19 mouse cellular contexts compared by ENCODE assay signal in the genomic region with DNA sequence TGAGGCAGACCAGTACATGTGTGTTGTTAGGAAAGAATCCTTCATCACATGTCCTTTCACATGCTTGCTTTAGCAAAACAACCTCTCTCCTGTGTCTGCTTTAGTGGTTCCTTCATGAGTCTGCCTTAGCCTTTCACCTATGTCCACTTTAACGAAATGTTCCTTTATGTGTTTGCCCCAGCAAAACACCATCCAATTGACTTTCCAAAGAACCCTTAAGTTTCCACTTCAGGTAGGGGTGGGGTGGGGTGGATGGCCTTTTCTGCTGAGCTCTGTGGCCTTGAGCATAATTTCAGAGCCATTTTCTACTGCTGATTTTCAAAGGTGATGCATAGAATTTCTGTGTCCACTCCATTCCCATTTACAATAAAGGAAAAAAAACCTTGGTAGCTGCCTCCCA.
"Had no signal": no experiment of that assay in that cellular context is flagged by ENCODE, and none has a peak within 500 bp of the region (broad histone marks: within the 10 kb centered on the region; RNA-seq: fewer than 3 reads in every experiment).

No protein-coding gene starts in this region.

- ATAC-seq: intestine, embryonic 15.5 days; liver, embryonic 12.5 days; midbrain, embryonic 15.5 days had no signal

- H3K27ac ChIP-seq: intestine, embryonic 15.5 days; limb, embryonic 10.5 days; limb, embryonic 13.5 days; liver, embryonic 12.5 days; liver, embryonic 15.5 days; macrophage; midbrain, embryonic 12.5 days; midbrain, embryonic 15.5 days; neural tube, embryonic 12.5 days; neural tube, embryonic 15.5 days; stomach, embryonic 15.5 days had no signal

- H3K4me2 ChIP-seq: intestine, embryonic 15.5 days; limb, embryonic 13.5 days; liver, embryonic 12.5 days; liver, embryonic 15.5 days; lung, embryonic 14.5 days; midbrain, embryonic 12.5 days; midbrain, embryonic 15.5 days; neural tube, embryonic 12.5 days; neural tube, embryonic 15.5 days; stomach, embryonic 15.5 days had no signal

- H3K27me3 ChIP-seq: intestine, embryonic 15.5 days; limb, embryonic 13.5 days; liver, embryonic 12.5 days; liver, embryonic 15.5 days; midbrain, embryonic 12.5 days; midbrain, embryonic 15.5 days; neural tube, embryonic 12.5 days; neural tube, embryonic 15.5 days; stomach, embryonic 15.5 days had no signal

- H3K4me1 ChIP-seq: intestine, embryonic 15.5 days; limb, embryonic 10.5 days; limb, embryonic 13.5 days; liver, embryonic 15.5 days; midbrain, embryonic 12.5 days; neural tube, embryonic 12.5 days; stomach, embryonic 15.5 days had no signal

- DNase-seq: kidney, adult 11 months; kidney, adult 8-10 months; kidney, postnatal 14 days; kidney, postnatal 4 days; liver; lung, embryonic 14.5 days; spleen, adult 18-20 months; thymus, postnatal 25 days had no signal

- H3K4me3 ChIP-seq: intestine, embryonic 15.5 days; limb, embryonic 10.5 days; limb, embryonic 13.5 days; liver, embryonic 12.5 days; liver, embryonic 15.5 days; midbrain, embryonic 12.5 days; midbrain, embryonic 15.5 days; neural tube, embryonic 12.5 days; neural tube, embryonic 15.5 days; stomach, embryonic 15.5 days had no signal

- H3K9me3 ChIP-seq: intestine, embryonic 15.5 days; limb, embryonic 10.5 days; limb, embryonic 13.5 days; liver, embryonic 12.5 days; liver, embryonic 15.5 days; midbrain, embryonic 12.5 days; midbrain, embryonic 15.5 days; neural tube, embryonic 12.5 days; neural tube, embryonic 15.5 days; stomach, embryonic 15.5 days had no signal

- H3K9ac ChIP-seq: intestine, embryonic 15.5 days; limb, embryonic 13.5 days; liver, embryonic 12.5 days; liver, embryonic 15.5 days; lung, embryonic 14.5 days; midbrain, embryonic 12.5 days; midbrain, embryonic 15.5 days; neural tube, embryonic 12.5 days; neural tube, embryonic 15.5 days; stomach, embryonic 15.5 days had no signal

- H3K36me3 ChIP-seq: intestine, embryonic 15.5 days; limb, embryonic 10.5 days; limb, embryonic 13.5 days; liver, embryonic 12.5 days; liver, embryonic 15.5 days; midbrain, embryonic 12.5 days; midbrain, embryonic 15.5 days; neural tube, embryonic 12.5 days; neural tube, embryonic 15.5 days; stomach, embryonic 15.5 days had no signal
